Mouse (Mus musculus) heart, postnatal 0 days (tissue): ENCODE data around the gene Ptpru. TPM values are rescaled to one million over a fixed set of nuclear protein-coding genes. Genes with fewer than 3 reads are reported as not detected.

Experiments
- ATAC-seq: fragments of 200-750 bp; cut with Nextera tagmentation; 2 replicates; pipeline ENCODE4 v1.8.0; 2017; ENCODE audit warnings: low read depth, moderate number of reproducible peaks, moderate library complexity; ENCODE audit not compliant: insufficient read depth
- DNase-seq: peaks from one replicate; pipeline ENCODE4 v3.0.0-alpha.2; 2016; ENCODE audit warnings: low spot score
- H3K27ac ChIP-seq: fragments of 300-500 bp; sonication (generic); 2 replicates; pipeline ENCODE4 v1.5.1; 2014; ENCODE audit warnings: low read depth, mild to moderate bottlenecking
- H3K27me3 ChIP-seq: fragments of 300-500 bp; sonication (generic); 2 replicates; pipeline ENCODE4 v1.6.1; 2014; ENCODE audit warnings: low read length, mixed read lengths; ENCODE audit not compliant: control insufficient read depth, insufficient read depth
- H3K36me3 ChIP-seq: fragments of 300-500 bp; sonication (generic); replicated peaks from 2 replicates; pipeline ENCODE4 v1.6.1; 2014; ENCODE audit warnings: low read length, mixed read lengths; ENCODE audit not compliant: control insufficient read depth, insufficient read depth
- H3K4me1 ChIP-seq: fragments of 300-500 bp; sonication (generic); 2 replicates; pipeline ENCODE4 v1.6.1; 2014; ENCODE audit warnings: antibody characterized with exemption; ENCODE audit not compliant: control insufficient read depth, insufficient read depth
- H3K4me2 ChIP-seq: fragments of 300-500 bp; sonication (generic); 2 replicates; pipeline ENCODE4 v1.6.1; 2014; ENCODE audit warnings: low read depth, mild to moderate bottlenecking, low read length, moderate library complexity
- H3K4me3 ChIP-seq: fragments of 300-500 bp; sonication (generic); 2 replicates; pipeline ENCODE4 v1.5.1; 2014; ENCODE audit warnings: low read depth, low read length
- H3K9ac ChIP-seq: fragments of 300-500 bp; sonication (generic); replicated peaks from 2 replicates; pipeline ENCODE4 v1.6.1; 2014; ENCODE audit warnings: low read depth, low read length, mixed read lengths
- H3K9me3 ChIP-seq: fragments of 300-500 bp; sonication (generic); replicated peaks from 2 replicates; pipeline ENCODE4 v1.6.1; 2016; ENCODE audit warnings: low read length; ENCODE audit not compliant: control insufficient read depth
- CTCF ChIP-seq: IDR thresholded peaks from 2 replicates; pipeline ENCODE4 v1.5.1; 2016; ENCODE audit warnings: antibody characterized with exemption, control low read depth, low read depth
- EP300 ChIP-seq: IDR thresholded peaks from 2 replicates; pipeline ENCODE4 v1.6.1; 2016; ENCODE audit warnings: antibody characterized with exemption, low read depth
- WGBS: fragments of 180-500 bp; shearing (Covaris S2); extraction: QIAGEN DNeasy Blood & Tissue Kit; methylation state at CpG from one replicate; pipeline ENCODE4 v1.1.7; 2014; 5-methylcytosine and 5-hydroxymethylcytosine counted together
- polyA plus RNA-seq: library from polyadenylated mRNA; unstranded; fragments of >200 nt; fragmentation: Nextera tagmentation; extraction: Ambion mirVana; gene quantifications from 2 replicates; pipeline ENCODE4 v1.2.1, GENCODE M21; 2015
- total RNA-seq: library from RNA; depleted of rRNA; stranded (reverse); fragments of >200 nt; gene quantifications from 2 replicates; pipeline ENCODE4 v1.2.3, GENCODE M21; 2014; ENCODE audit warnings: low replicate concordance

Ptpru gene
- total and polyA plus RNA-seq, 2 experiments from 2014 or later, result 0.69 to 1.1 TPM

DNA sequence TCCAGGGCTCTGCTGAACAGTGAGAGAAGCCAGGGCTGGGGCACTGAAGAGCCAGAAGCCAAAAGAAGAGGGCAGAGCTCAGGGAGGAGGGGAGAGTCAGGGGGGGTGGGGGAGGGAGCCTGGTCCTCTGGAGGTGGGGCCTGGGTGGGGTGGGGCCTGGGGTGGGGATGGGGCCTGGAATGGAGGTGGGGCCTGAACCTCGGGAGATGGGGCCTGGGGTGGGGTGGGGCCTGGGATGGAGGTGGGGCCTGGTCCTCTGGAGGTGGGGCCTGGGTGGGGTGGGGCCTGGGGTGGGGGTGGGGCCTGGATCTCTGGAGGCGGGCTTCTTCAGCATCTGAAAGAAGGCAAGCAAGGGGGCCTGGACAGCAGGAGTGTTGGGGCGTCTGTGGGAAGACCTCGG is 39.1 kb downstream of the Ptpru start:
- Histone ChIP-seq H3K9ac (no peak overlapping the region), H3K27me3 (0 out of 2 replicates have a peak, but pooled peaks cover 6% of the 10 kb centered on the region), H3K4me2 (no peak overlapping the region), H3K9me3 (no peaks in the 10 kb centered on the region), H3K36me3 (no peaks in the 10 kb centered on the region), H3K4me1 (no peaks in the 10 kb centered on the region), H3K4me3 (no peak overlapping the region), H3K27ac (no peak overlapping the region)
- no peak for TF ChIP-seq CTCF
- TF ChIP-seq EP300, result no peak
- ATAC-seq, result no peak
- WGBS, result 83% methylated on average over 1 of the region's 4 CpGs
- DNase-seq, result no peak

DNA sequence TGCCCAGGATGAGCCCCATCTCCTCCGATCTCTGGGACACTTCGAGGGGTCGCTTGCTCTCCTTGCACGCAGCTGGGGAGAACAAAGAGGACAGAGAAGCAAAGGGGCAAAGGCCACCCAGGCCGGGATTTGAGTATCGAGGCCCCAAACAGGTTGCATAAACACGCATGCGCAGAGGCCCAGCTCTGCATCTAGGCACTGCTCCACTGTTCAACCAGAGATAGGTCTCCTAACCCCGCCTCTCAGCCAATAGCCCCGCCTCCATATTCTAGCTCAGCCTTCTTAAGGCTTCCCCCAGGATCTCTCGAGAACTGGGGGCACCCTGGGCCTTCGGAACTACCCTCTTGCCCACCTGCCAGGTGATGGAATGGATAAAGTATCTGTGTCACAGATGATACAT is 40.2 kb downstream of the Ptpru start:
- no peaks in the 10 kb centered on the region for H3K36me3 ChIP-seq
- H3K9me3 ChIP-seq, result no peaks in the 10 kb centered on the region
- no peak overlapping the region for H3K4me3 ChIP-seq
- no peak for ATAC-seq
- H3K4me2 ChIP-seq, result no peak overlapping the region
- 0 out of 2 replicates have a peak, but pooled peaks cover 6% of the 10 kb centered on the region for H3K27me3 ChIP-seq
- TF ChIP-seq CTCF, result no peak
- TF ChIP-seq EP300, result no peak
- no peak overlapping the region for H3K9ac ChIP-seq
- 73% methylated on average over 12 of the region's 12 CpGs for WGBS
- DNase-seq, result no peak
- H3K4me1 ChIP-seq, result no peaks in the 10 kb centered on the region
- H3K27ac ChIP-seq, result no peak overlapping the region

DNA sequence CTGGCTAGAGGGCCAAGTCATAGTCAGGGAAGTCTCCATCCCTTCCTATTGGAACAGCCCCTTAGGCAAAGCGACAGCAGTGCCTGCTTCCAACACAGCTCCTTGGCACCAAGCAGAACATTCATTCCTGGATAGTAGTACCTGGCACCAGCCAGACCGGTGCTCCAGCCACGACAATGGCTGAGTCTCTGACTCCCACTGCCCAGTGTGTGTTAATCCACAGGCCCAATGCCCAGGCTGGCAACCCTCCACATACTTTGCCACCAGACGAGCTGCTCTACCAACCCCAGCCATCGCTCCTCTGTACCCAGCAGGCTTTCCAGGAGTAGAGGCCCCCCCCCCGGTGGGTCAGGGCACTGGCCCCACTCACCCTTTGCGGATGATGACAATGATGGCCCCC is 40.6 kb downstream of the Ptpru start:
- H3K9me3 ChIP-seq, result no peaks in the 10 kb centered on the region
- no peaks in the 10 kb centered on the region for H3K4me1 ChIP-seq
- H3K36me3 ChIP-seq, result no peaks in the 10 kb centered on the region
- 75% methylated on average over 7 of the region's 7 CpGs for WGBS
- ATAC-seq (no peak), DNase-seq (no peak)
- no peak overlapping the region for H3K9ac ChIP-seq
- H3K4me3 ChIP-seq, result no peak overlapping the region
- H3K4me2 ChIP-seq, result no peak overlapping the region
- H3K27ac ChIP-seq, result no peak overlapping the region
- no peak for TF ChIP-seq CTCF
- TF ChIP-seq EP300, result no peak
- H3K27me3 ChIP-seq, result 0 out of 2 replicates have a peak, but pooled peaks cover 6% of the 10 kb centered on the region

DNA sequence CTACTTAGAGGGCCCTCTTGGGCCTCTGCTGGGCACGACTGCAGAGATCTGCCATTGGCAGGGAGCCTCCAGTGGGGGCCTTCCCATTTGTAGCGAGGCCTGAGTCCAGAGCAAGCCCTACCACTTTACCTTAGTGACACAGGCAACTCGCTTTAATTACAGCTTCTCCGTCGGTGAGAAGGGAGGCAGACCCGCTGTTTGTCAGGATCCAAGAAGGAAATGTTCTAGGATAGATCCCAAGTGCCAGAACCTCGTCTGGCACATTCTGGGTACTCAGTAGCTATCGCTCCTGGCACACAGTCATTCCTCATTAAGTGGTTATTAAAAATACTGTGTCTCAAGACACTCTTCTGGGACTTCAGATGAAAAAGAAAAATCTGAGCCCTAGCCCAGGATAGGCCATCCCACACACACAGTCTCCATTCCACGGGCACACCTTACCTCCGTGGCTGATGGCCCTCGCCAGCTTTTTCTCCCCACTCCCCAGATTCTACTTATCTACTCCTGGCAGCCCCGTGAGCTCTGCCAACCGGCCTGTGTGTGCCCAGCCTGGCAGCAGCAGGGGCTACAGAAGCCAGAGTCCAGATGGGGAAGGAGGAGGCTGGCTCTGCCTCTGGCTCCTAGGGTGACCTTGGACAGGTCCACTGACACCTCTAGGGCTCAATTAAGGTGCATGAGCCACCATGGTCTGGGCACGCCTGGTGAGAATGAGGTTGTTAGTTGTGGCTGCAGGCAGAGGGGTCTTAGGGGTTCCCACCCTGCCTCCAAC is 41.6 kb downstream of the Ptpru start:
- TF ChIP-seq EP300 (no peak), CTCF (no peak)
- H3K27ac ChIP-seq, result no peak overlapping the region
- H3K4me1 ChIP-seq, result no peaks in the 10 kb centered on the region
- no peak overlapping the region for H3K9ac ChIP-seq
- DNase-seq, result no peak
- H3K4me3 ChIP-seq, result no peak overlapping the region
- no peak overlapping the region for H3K4me2 ChIP-seq
- H3K27me3 ChIP-seq, result 0 out of 2 replicates have a peak, but pooled peaks cover 6% of the 10 kb centered on the region
- no peaks in the 10 kb centered on the region for H3K36me3 ChIP-seq
- 60% methylated on average over 14 of the region's 14 CpGs for WGBS
- ATAC-seq, result no peak
- H3K9me3 ChIP-seq, result no peaks in the 10 kb centered on the region

DNA sequence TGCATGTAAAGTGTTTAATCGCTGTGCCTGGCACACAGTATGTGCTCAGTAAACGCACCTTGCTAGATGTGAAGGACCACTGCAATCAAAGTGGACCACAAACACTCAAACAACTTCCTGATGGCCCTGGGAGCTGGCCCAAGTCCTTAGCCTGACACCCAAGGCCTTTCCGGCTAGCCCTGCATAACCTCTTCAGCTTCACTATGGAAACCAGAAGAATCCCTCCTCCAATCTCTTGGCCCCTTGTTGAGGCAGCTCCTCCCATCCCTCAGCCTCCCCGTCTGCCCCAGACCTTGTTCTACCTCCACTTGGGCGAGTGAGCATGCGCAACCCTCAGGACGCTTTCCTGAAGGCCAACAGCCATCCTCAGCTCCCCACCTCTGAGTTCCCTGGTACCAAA is 51.3 kb downstream of the Ptpru start:
- TF ChIP-seq CTCF (no peak), EP300 (no peak)
- Histone ChIP-seq H3K27me3 (peaks cover 7% of the 10 kb centered on the region; the same call in 1 of the 2 replicates), H3K4me2 (no peak overlapping the region), H3K4me3 (no peak overlapping the region), H3K27ac (no peak overlapping the region), H3K9ac (no peak overlapping the region), H3K9me3 (no peaks in the 10 kb centered on the region), H3K36me3 (no peaks in the 10 kb centered on the region), H3K4me1 (peaks cover 4% of the 10 kb centered on the region; the same call in 1 of the 2 replicates)
- 66% methylated on average over 7 of the region's 7 CpGs for WGBS
- ATAC-seq (no peak), DNase-seq (no peak)
